Mouse (Mus musculus) C2C12 (cell line): Measurements from ENCODE around the gene Arnt2. TPM values are rescaled to one million over a fixed set of nuclear protein-coding genes. Genes with fewer than 3 reads are reported as not detected.

Experiments used
- H3K27me3 ChIP-seq: one replicate; pipeline ENCODE4 v1.6.1; 2011; ENCODE audit not compliant: control insufficient read depth, insufficient read depth, insufficient read length
- H3K36me3 ChIP-seq: one replicate; pipeline ENCODE4 v1.6.1; 2011; ENCODE audit not compliant: control insufficient read depth, insufficient read depth
- H3K4me3 ChIP-seq: one replicate; pipeline ENCODE4 v1.5.1; 2011; ENCODE audit warnings: mild to moderate bottlenecking, control low read depth; ENCODE audit not compliant: poor library complexity, insufficient read depth, severe bottlenecking
- H3K79me2 ChIP-seq: one replicate; pipeline ENCODE4 v1.6.1; 2011; ENCODE audit not compliant: control insufficient read depth, insufficient read depth
- H3K79me3 ChIP-seq: one replicate; pipeline ENCODE4 v1.6.1; 2011; ENCODE audit warnings: low read depth, control low read depth
- H3ac ChIP-seq: one replicate; pipeline ENCODE3; 2011; ENCODE audit warnings: low read depth; ENCODE audit not compliant: control insufficient read depth, insufficient read length
- CEBPB ChIP-seq: IDR thresholded peaks from one replicate; pipeline ENCODE4 v1.6.1; 2011; ENCODE audit warnings: low read depth, mild to moderate bottlenecking, control low read depth, moderate library complexity
- CTCF ChIP-seq: IDR thresholded peaks from one replicate; pipeline ENCODE4 v1.5.1; 2011; ENCODE audit not compliant: control insufficient read depth, insufficient read depth, insufficient read length
- FOSL1 ChIP-seq: IDR thresholded peaks from one replicate; pipeline ENCODE4 v1.8.0; 2011; ENCODE audit warnings: mild to moderate bottlenecking, low read length; ENCODE audit not compliant: poor library complexity, insufficient read depth, severe bottlenecking
- MAX ChIP-seq: IDR thresholded peaks from one replicate; pipeline ENCODE4 v1.6.1; 2011; ENCODE audit warnings: mild to moderate bottlenecking, control low read depth
- MYOD1 ChIP-seq: IDR thresholded peaks from one replicate; pipeline ENCODE4 v1.6.1; 2011; ENCODE audit warnings: low read depth; ENCODE audit not compliant: control insufficient read depth, insufficient read length
- MYOG ChIP-seq: IDR thresholded peaks from one replicate; pipeline ENCODE4 v1.6.1; 2011; ENCODE audit not compliant: control insufficient read depth, insufficient read length; ENCODE audit errors: extremely low read depth
- USF1 ChIP-seq: IDR thresholded peaks from one replicate; pipeline ENCODE4 v1.6.1; 2011; ENCODE audit warnings: low read depth, mild to moderate bottlenecking, control low read depth, moderate library complexity
- polyA plus RNA-seq: library from polyadenylated mRNA; unstranded; fragments of >200 nt; fragmentation: generic; extraction: Trizol; gene quantifications from one replicate; pipeline ENCODE4 v1.2.1, GENCODE M21; 2012; ENCODE audit warnings: missing spikeins

Arnt2 gene
- polyA plus RNA-seq, 1 experiment, result 3.6 TPM

- Histone ChIP-seq H3K79me3 (no peaks in the 10 kb centered on the region), H3K27me3 (no peaks in the 10 kb centered on the region), H3K36me3 (no peaks in the 10 kb centered on the region), H3K4me3 (no peak overlapping the region), H3K79me2 (no peaks in the 10 kb centered on the region), H3ac (no peak overlapping the region)
- no peak for TF ChIP-seq MYOG
- TF ChIP-seq FOSL1, result no peak
- TF ChIP-seq MAX, result no peak
- TF ChIP-seq CEBPB, result no peak
- TF ChIP-seq CTCF, result no peak
- no peak for TF ChIP-seq USF1
- TF ChIP-seq MYOD1, result no peak
Observed at GRCm38 (mm10) chr7:84377330-84377729, 32.6 kb downstream of the Arnt2 start.

DNA sequence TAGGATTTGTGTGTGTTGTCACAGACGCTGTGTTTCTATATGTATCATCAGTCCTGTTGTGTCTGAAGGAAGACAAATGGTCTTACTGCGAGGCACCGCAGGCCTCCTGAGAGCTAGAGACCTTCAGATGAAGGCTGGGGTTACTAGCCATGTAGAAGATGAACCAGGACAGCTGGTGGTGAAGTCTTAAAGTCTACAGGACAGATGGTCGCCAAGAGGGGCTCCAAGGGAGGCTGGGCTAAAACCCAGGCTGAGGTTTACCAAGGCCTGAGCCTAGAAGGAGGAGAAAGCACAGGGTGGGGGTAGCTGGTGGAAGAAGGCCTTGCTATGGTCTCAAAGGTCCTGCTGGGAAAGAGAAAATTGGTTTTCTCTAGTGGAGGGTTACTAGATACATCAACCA lies 36.3 kb downstream of the Arnt2 start:
- Histone ChIP-seq H3K27me3 (no peaks in the 10 kb centered on the region), H3ac (no peak overlapping the region), H3K36me3 (no peaks in the 10 kb centered on the region), H3K4me3 (no peak overlapping the region), H3K79me2 (no peaks in the 10 kb centered on the region), H3K79me3 (no peaks in the 10 kb centered on the region)
- TF ChIP-seq MYOD1, result no peak
- no peak for TF ChIP-seq CTCF
- TF ChIP-seq MYOG, result no peak
- no peak for TF ChIP-seq CEBPB
- TF ChIP-seq MAX, result no peak
- no peak for TF ChIP-seq FOSL1
- no peak for TF ChIP-seq USF1

DNA sequence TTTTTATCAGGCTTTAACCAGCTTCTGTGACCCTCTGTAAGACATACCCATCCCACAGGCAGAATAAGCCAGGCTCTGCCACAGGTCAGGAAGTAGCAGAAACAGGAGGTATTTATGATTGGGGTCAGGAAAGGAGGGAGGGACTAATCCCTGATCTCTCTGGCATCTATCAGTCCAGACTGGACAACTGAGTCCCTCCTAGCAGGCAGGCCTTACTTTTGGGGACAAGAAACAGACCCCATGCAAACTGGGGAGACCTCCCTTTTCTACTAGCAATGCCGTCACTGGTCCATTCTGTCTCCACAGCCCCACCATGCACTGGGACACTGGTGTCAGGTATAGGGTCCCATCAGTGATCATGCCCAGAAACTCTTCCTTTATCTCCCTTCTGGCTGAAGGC lies 37.1 kb downstream of the Arnt2 start:
- Histone ChIP-seq H3K79me3 (no peaks in the 10 kb centered on the region), H3K4me3 (no peak overlapping the region), H3K27me3 (no peaks in the 10 kb centered on the region), H3ac (no peak overlapping the region), H3K36me3 (no peaks in the 10 kb centered on the region), H3K79me2 (no peaks in the 10 kb centered on the region)
- no peak for TF ChIP-seq CEBPB
- no peak for TF ChIP-seq MYOD1
- no peak for TF ChIP-seq FOSL1
- no peak for TF ChIP-seq USF1
- TF ChIP-seq MAX, result no peak
- TF ChIP-seq CTCF, result no peak
- TF ChIP-seq MYOG, result no peak

GRCm38 (mm10) chr7:84372280-84372679 lies 37.7 kb downstream of the Arnt2 start:
- Histone ChIP-seq H3K4me3 (no peak overlapping the region), H3ac (no peak overlapping the region), H3K27me3 (no peaks in the 10 kb centered on the region), H3K36me3 (no peaks in the 10 kb centered on the region), H3K79me2 (no peaks in the 10 kb centered on the region), H3K79me3 (no peaks in the 10 kb centered on the region)
- TF ChIP-seq CTCF (no peak), MYOD1 (no peak), CEBPB (no peak), MYOG (no peak), FOSL1 (no peak), USF1 (no peak), MAX (no peak)

DNA sequence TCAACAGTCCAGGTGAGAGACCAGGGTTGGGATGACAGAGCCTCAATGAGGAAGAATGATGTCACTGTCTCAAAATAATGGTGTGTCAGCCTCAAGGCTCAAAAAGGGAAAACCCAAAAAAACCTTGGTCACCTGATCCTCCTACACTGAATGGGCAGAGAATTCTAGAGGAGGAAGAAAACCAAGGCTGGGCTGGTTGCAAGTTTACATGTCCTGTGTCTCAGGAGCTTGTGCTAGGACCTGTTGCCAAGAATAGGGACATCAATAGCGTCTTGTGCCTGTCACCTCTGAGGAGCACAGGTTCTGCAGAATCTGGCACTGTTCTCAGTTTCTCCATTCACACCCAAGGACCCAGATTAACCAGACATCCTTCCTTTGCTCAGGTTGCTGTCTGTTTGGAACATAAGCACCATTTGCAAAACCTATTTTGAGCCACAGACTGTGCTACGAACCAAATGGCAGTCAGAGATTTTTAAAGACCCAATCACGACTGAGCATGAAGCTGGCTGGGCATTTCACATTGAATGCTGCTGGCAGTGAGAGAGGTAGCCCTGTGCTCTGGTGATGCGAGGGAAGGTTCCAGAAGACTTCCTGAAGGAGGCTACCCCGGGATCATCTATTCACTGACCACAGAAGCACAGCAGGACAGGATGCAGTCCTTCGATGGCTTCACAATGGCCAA lies 38.9 kb downstream of the Arnt2 start:
- no peaks in the 10 kb centered on the region for H3K27me3 ChIP-seq
- H3K4me3 ChIP-seq, result no peak overlapping the region
- TF ChIP-seq CEBPB (no peak), FOSL1 (no peak), MYOG (no peak), USF1 (no peak), MAX (no peak), MYOD1 (no peak), CTCF (no peak)
- no peak overlapping the region for H3ac ChIP-seq
- no peaks in the 10 kb centered on the region for H3K36me3 ChIP-seq
- no peaks in the 10 kb centered on the region for H3K79me2 ChIP-seq
- H3K79me3 ChIP-seq, result no peaks in the 10 kb centered on the region
